Mouse (Mus musculus): Measurements from ENCODE around the gene Disc1. TPM values are rescaled to one million over a fixed set of nuclear protein-coding genes. Genes with fewer than 3 reads are reported as not detected.

Gene Disc1
- total RNA-seq, 1 experiment from 2014 or later, result 3.4 TPM

- no peak for DNase-seq
These were observed 216.3 kb downstream of the Disc1 start for GRCm38 (mm10) chr8:125270292-125270691.

GRCm38 (mm10) chr8:125271357-125271756 is 217.4 kb downstream of the Disc1 start:
- DNase-seq, result no peak

GRCm38 (mm10) chr8:125272089-125272866 is 218.3 kb downstream of the Disc1 start:
- DNase-seq, result no peak

- DNase-seq, result no peak
These were observed 223.2 kb downstream of the Disc1 start for GRCm38 (mm10) chr8:125277071-125277682.

GRCm38 (mm10) chr8:125279156-125279555 is 225.2 kb downstream of the Disc1 start:
- DNase-seq, result no peak

GRCm38 (mm10) chr8:125279892-125280291 is 225.9 kb downstream of the Disc1 start:
- no peak for DNase-seq

- no peak for DNase-seq
These were observed 228.5 kb downstream of the Disc1 start for GRCm38 (mm10) chr8:125282531-125282930.

GRCm38 (mm10) chr8:125283542-125283941 is 229.5 kb downstream of the Disc1 start:
- no peak for DNase-seq

GRCm38 (mm10) chr8:125284875-125285274 is 230.9 kb downstream of the Disc1 start:
- DNase-seq, result no peak

- DNase-seq, result no peak
These were observed 231.4 kb downstream of the Disc1 start for GRCm38 (mm10) chr8:125285391-125285790.

- peak; percentile 74 for DNase-seq
These were observed 232.1 kb downstream of the Disc1 start for GRCm38 (mm10) chr8:125285966-125286681.

GRCm38 (mm10) chr8:125287311-125287710 is 233.3 kb downstream of the Disc1 start:
- DNase-seq, result no peak

- no peak for DNase-seq
These were observed 233.9 kb downstream of the Disc1 start for GRCm38 (mm10) chr8:125287841-125288341.

- DNase-seq, result peak; percentile 42
These were observed 237.5 kb downstream of the Disc1 start for GRCm38 (mm10) chr8:125291506-125291905.

GRCm38 (mm10) chr8:125291932-125292717 is 238.1 kb downstream of the Disc1 start:
- peak; percentile 25 for DNase-seq

GRCm38 (mm10) chr8:125292933-125293591 is 239.1 kb downstream of the Disc1 start:
- peak; percentile 71 for DNase-seq

- no peak for DNase-seq
These were observed 245.3 kb downstream of the Disc1 start for GRCm38 (mm10) chr8:125299248-125299647.

GRCm38 (mm10) chr8:125301931-125302361 is 248.0 kb downstream of the Disc1 start:
- DNase-seq, result no peak

- no peak for DNase-seq
These were observed 252.7 kb downstream of the Disc1 start for GRCm38 (mm10) chr8:125306665-125307064.

- no peak for DNase-seq
These were observed 256.0 kb downstream of the Disc1 start for GRCm38 (mm10) chr8:125309985-125310384.

Data from adrenal gland, postnatal 14 days (tissue).